In the genomic region with DNA sequence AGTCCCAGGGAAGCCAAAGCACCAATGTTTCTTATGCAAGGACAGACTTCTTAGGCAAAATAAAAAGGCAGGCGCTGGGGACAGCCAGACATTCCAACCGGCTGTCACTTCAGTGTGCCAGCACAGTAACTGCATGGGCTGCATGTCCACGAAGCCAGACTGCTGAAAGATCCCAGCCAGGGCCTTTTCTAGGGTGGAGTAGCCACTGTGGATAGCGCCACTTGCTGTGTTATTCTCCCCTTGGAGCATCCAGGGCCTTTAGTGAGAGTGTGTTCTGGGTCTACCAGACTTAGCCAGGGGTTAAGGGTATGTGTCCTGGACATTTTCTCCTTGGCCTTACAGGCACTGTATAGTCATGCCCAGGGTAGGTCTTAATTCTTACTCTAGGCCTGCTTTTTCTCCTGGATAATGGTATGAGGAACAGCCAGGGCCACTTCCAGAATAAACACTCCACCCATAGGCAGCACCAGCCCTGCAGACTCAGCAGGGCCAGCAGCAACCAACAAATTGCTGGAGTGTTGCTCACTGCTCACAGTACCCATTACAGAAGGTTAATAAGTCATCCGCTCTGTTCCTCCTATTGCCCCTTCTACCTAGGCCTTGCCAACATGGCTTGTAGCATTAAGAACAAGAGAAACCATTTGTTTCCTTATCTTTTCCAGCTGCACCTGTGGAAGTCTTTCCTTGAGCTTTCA, we compare ENCODE assay signal across 8 mouse cellular contexts. TPM values are rescaled to one million over a fixed set of nuclear protein-coding genes. Genes with fewer than 3 reads are reported as not detected.
DNase-seq lines count a peak whose midpoint lies in the region; ATAC-seq and TF ChIP-seq lines count a peak whose summit lies in the region.

No protein-coding gene starts in this region.

- no peaks in the 10 kb centered on the region for H3K27me3 ChIP-seq in heart, postnatal 0 days (ENCODE audit: control insufficient read depth, insufficient read depth, low read length)
- no peaks in the 10 kb centered on the region for H3K27me3 ChIP-seq in limb, embryonic 12.5 days
- no peaks in the 10 kb centered on the region for H3K27me3 ChIP-seq in neural tube, embryonic 11.5 days (ENCODE audit: control insufficient read depth, insufficient read depth, low read length)

- peaks cover 14% of the 10 kb centered on the region; the same call in 1 of the 2 replicates for H3K36me3 ChIP-seq in heart, postnatal 0 days (replicated peaks; ENCODE audit: control insufficient read depth, insufficient read depth, low read length)
- H3K36me3 ChIP-seq in limb, embryonic 12.5 days, result peaks cover 13% of the 10 kb centered on the region
- H3K36me3 ChIP-seq in neural tube, embryonic 11.5 days (ENCODE audit: control insufficient read depth, insufficient read depth, low read length), result no peaks in the 10 kb centered on the region; the same call in 1 of the 2 replicates

- TF ChIP-seq CTCF in heart, postnatal 0 days (IDR thresholded peaks at IDR 0.05; ENCODE audit: low read depth), result no peak

- H3K9me3 ChIP-seq in heart, postnatal 0 days (replicated peaks; ENCODE audit: control insufficient read depth, low read length), result no peaks in the 10 kb centered on the region
- H3K9me3 ChIP-seq in limb, embryonic 12.5 days, result no peaks in the 10 kb centered on the region
- H3K9me3 ChIP-seq in neural tube, embryonic 11.5 days (ENCODE audit: control insufficient read depth, low read length), result no peaks in the 10 kb centered on the region

- no peak overlapping the region for H3K4me2 ChIP-seq in heart, postnatal 0 days (ENCODE audit: low read depth, low read length)
- H3K4me2 ChIP-seq in limb, embryonic 12.5 days, result peak overlapping the region; percentile 62; the same call in 1 of the 2 replicates
- no peak overlapping the region for H3K4me2 ChIP-seq in neural tube, embryonic 11.5 days (ENCODE audit: low read depth)

- no peak for ATAC-seq in heart, postnatal 0 days (ENCODE audit: insufficient read depth, low read depth)
- ATAC-seq in limb, embryonic 12.5 days (ENCODE audit: insufficient number of reproducible peaks, insufficient read depth, low FRiP score, low TSS enrichment, low read depth), result no peak
- ATAC-seq in neural tube, embryonic 11.5 days (ENCODE audit: insufficient read depth, low FRiP score, low TSS enrichment), result no peak

- H3K4me1 ChIP-seq in heart, postnatal 0 days (ENCODE audit: control insufficient read depth, insufficient read depth), result peaks cover 15% of the 10 kb centered on the region
- H3K4me1 ChIP-seq in limb, embryonic 12.5 days (replicated peaks), result peaks cover 30% of the 10 kb centered on the region
- H3K4me1 ChIP-seq in neural tube, embryonic 11.5 days (ENCODE audit: control insufficient read depth, insufficient read depth, low read length), result peaks cover 11% of the 10 kb centered on the region

- no peak overlapping the region for H3K4me3 ChIP-seq in heart, postnatal 0 days (ENCODE audit: low read depth, low read length)
- H3K4me3 ChIP-seq in limb, embryonic 12.5 days (replicated peaks), result no peak overlapping the region
- no peak overlapping the region for H3K4me3 ChIP-seq in neural tube, embryonic 11.5 days (ENCODE audit: low read depth, low read length)

- H3K27ac ChIP-seq in heart, postnatal 0 days (ENCODE audit: low read depth), result peak overlapping the region; percentile 79
- H3K27ac ChIP-seq in limb, embryonic 12.5 days, result peak overlapping the region; percentile 92
- peak overlapping the region; percentile 76 for H3K27ac ChIP-seq in neural tube, embryonic 11.5 days (ENCODE audit: low read depth, low read length)

- DNase-seq in ovary, postnatal 36 days (ENCODE audit: low spot score), result peak; percentile 13
- DNase-seq in ovary, postnatal 10 days (ENCODE audit: low spot score), result no peak
- no peak for DNase-seq in heart, postnatal 0 days (ENCODE audit: low spot score)
- no peak for DNase-seq in neural tube, embryonic 11.5 days (ENCODE audit: low spot score)
- no peak for DNase-seq in urinary bladder, postnatal 14 days (ENCODE audit: low spot score)
- no peak for DNase-seq in right cerebral cortex, postnatal 36 days (ENCODE audit: low spot score in 2 of 2)
- DNase-seq in layer of hippocampus, postnatal 14 days (ENCODE audit: low spot score in 2 of 2), result no peak

- 34% methylated on average over 5 of the region's 5 CpGs for WGBS in heart, postnatal 0 days
- WGBS in limb, embryonic 12.5 days, result 62% methylated on average over 5 of the region's 5 CpGs
- 62% methylated on average over 5 of the region's 5 CpGs for WGBS in neural tube, embryonic 11.5 days

- no peak for TF ChIP-seq EP300 in heart, postnatal 0 days (IDR thresholded peaks at IDR 0.05; ENCODE audit: low read depth)

- H3K9ac ChIP-seq in heart, postnatal 0 days (replicated peaks; ENCODE audit: low read depth, low read length), result no peak overlapping the region
- H3K9ac ChIP-seq in limb, embryonic 12.5 days (replicated peaks), result no peak overlapping the region
- H3K9ac ChIP-seq in neural tube, embryonic 11.5 days (ENCODE audit: low read length), result no peak overlapping the region

RNA-seq across cellular contexts. Expression of a gene that starts 6.8 kb away (rescaled TPM):
- total RNA-seq in heart, postnatal 0 days (2014; rRNA removed; ENCODE audit: low replicate concordance), result 25.3 and 25.4 TPM in 2 replicates
- 11.2 and 11.8 TPM in 2 replicates for polyA plus RNA-seq in heart, postnatal 0 days (2015; fragmentation: Nextera tagmentation; extraction: Ambion mirVana)
- 28.4 and 32.6 TPM in 2 replicates for polyA plus RNA-seq in limb, embryonic 12.5 days (2016; fragmentation: Nextera tagmentation; extraction: Ambion mirVana)
- 32.4 and 37.0 TPM in 2 replicates for polyA plus RNA-seq in neural tube, embryonic 11.5 days (2014; fragmentation: Nextera tagmentation; extraction: Ambion mirVana)
- total RNA-seq in layer of hippocampus, postnatal 14 days (2021), result 10 to 100 TPM; 19.8 to 30.5 TPM

RNA-seq across cellular contexts. Expression of a gene that starts 28.0 kb away (rescaled TPM):
- total RNA-seq in heart, postnatal 0 days (2014; rRNA removed; ENCODE audit: low replicate concordance), result 2.6 and 6.3 TPM in 2 replicates
- 2.9 and 3.4 TPM in 2 replicates for polyA plus RNA-seq in heart, postnatal 0 days (2015; fragmentation: Nextera tagmentation; extraction: Ambion mirVana)
- polyA plus RNA-seq in limb, embryonic 12.5 days (2016; fragmentation: Nextera tagmentation; extraction: Ambion mirVana), result 29.1 and 31.0 TPM in 2 replicates
- 16.1 and 17.8 TPM in 2 replicates for polyA plus RNA-seq in neural tube, embryonic 11.5 days (2014; fragmentation: Nextera tagmentation; extraction: Ambion mirVana)
- total RNA-seq in layer of hippocampus, postnatal 14 days (2021), result 1 to 10 TPM; 3.2 to 4.5 TPM

RNA-seq across cellular contexts. Expression of a gene that starts 37.1 kb away (rescaled TPM):
- total RNA-seq in heart, postnatal 0 days (2014; rRNA removed; ENCODE audit: low replicate concordance), result 23.9 and 74.9 TPM in 2 replicates
- polyA plus RNA-seq in heart, postnatal 0 days (2015; fragmentation: Nextera tagmentation; extraction: Ambion mirVana), result 172 and 184 TPM in 2 replicates
- 111 and 120 TPM in 2 replicates for polyA plus RNA-seq in limb, embryonic 12.5 days (2016; fragmentation: Nextera tagmentation; extraction: Ambion mirVana)
- 94.3 and 108 TPM in 2 replicates for polyA plus RNA-seq in neural tube, embryonic 11.5 days (2014; fragmentation: Nextera tagmentation; extraction: Ambion mirVana)
- total RNA-seq in layer of hippocampus, postnatal 14 days (2021), result 10 to 100 TPM; 69.5 to 80.1 TPM

RNA-seq across cellular contexts. Expression of a gene that starts 46.0 kb away (rescaled TPM):
- total RNA-seq in heart, postnatal 0 days (2014; rRNA removed; ENCODE audit: low replicate concordance), result 910 and 974 TPM in 2 replicates
- 346 and 419 TPM in 2 replicates for polyA plus RNA-seq in heart, postnatal 0 days (2015; fragmentation: Nextera tagmentation; extraction: Ambion mirVana)
- polyA plus RNA-seq in limb, embryonic 12.5 days (2016; fragmentation: Nextera tagmentation; extraction: Ambion mirVana), result 36.9 and 40.7 TPM in 2 replicates
- 31.1 and 35.7 TPM in 2 replicates for polyA plus RNA-seq in neural tube, embryonic 11.5 days (2014; fragmentation: Nextera tagmentation; extraction: Ambion mirVana)
- 10 to 100 TPM; 24.0 to 24.2 TPM for total RNA-seq in layer of hippocampus, postnatal 14 days (2021)

RNA-seq across cellular contexts. Expression of a gene that starts 52.1 kb away (rescaled TPM):
- 38.7 and 64.8 TPM in 2 replicates for total RNA-seq in heart, postnatal 0 days (2014; rRNA removed; ENCODE audit: low replicate concordance)
- 8.1 and 9.3 TPM in 2 replicates for polyA plus RNA-seq in heart, postnatal 0 days (2015; fragmentation: Nextera tagmentation; extraction: Ambion mirVana)
- 29.4 and 30.4 TPM in 2 replicates for polyA plus RNA-seq in limb, embryonic 12.5 days (2016; fragmentation: Nextera tagmentation; extraction: Ambion mirVana)
- polyA plus RNA-seq in neural tube, embryonic 11.5 days (2014; fragmentation: Nextera tagmentation; extraction: Ambion mirVana), result 10.5 and 11.1 TPM in 2 replicates
- 1 to 10 TPM; 6.4 to 9.0 TPM for total RNA-seq in layer of hippocampus, postnatal 14 days (2021)
